11 mouse cellular contexts compared by ENCODE assay signal in genomic region chr9:63749296-63749915, GRCm38 (mm10). TPM values are rescaled to one million over a fixed set of nuclear protein-coding genes. Genes with fewer than 3 reads are reported as not detected.
DNase-seq lines count a peak whose midpoint lies in the region; ATAC-seq and TF ChIP-seq lines count a peak whose summit lies in the region.
"Had no signal": no experiment of that assay in that cellular context is flagged by ENCODE, and none has a peak within 500 bp of the region (broad histone marks: within the 10 kb centered on the region; RNA-seq: fewer than 3 reads in every experiment).

No protein-coding gene starts in this region.

- H3K36me3 ChIP-seq in heart, embryonic 14.5 days (ENCODE audit: control insufficient read depth, insufficient read depth, low read length): no peaks in the 10 kb centered on the region
- peaks cover 58% of the 10 kb centered on the region for H3K36me3 ChIP-seq in megakaryocyte, embryonic 14.5 days (replicated peaks; ENCODE audit: low read length)
- 0 out of 2 replicates have a peak, but pooled peaks cover 4% of the 10 kb centered on the region for H3K36me3 ChIP-seq in embryonic facial prominence, embryonic 14.5 days (ENCODE audit: control insufficient read depth, insufficient read depth, low read length)
- H3K36me3 ChIP-seq in liver, postnatal 0 days (replicated peaks; ENCODE audit: insufficient read depth, low read length): no peaks in the 10 kb centered on the region
- H3K36me3 ChIP-seq: forebrain, embryonic 12.5 days had no signal

- H3K9me3 ChIP-seq in heart, embryonic 14.5 days (ENCODE audit: control insufficient read depth, low read length): no peaks in the 10 kb centered on the region
- no peaks in the 10 kb centered on the region for H3K9me3 ChIP-seq in megakaryocyte, embryonic 14.5 days
- no peaks in the 10 kb centered on the region for H3K9me3 ChIP-seq in embryonic facial prominence, embryonic 14.5 days (ENCODE audit: control insufficient read depth, low read length)
- no peaks in the 10 kb centered on the region for H3K9me3 ChIP-seq in liver, postnatal 0 days (ENCODE audit: low read length)
- H3K9me3 ChIP-seq: forebrain, embryonic 12.5 days had no signal

- WGBS in heart, embryonic 14.5 days: 21% methylated on average over 15 of the region's 15 CpGs
- 40% methylated on average over 15 of the region's 15 CpGs for WGBS in embryonic facial prominence, embryonic 14.5 days
- WGBS in liver, postnatal 0 days (ENCODE audit: insufficient replicate concordance): 19% methylated on average over 15 of the region's 15 CpGs

- H3K4me1 ChIP-seq in heart, embryonic 14.5 days (ENCODE audit: control insufficient read depth in 2 of 2, insufficient read depth in 2 of 2, low read length in 2 of 2): peaks cover 64 to 86% of the 10 kb centered on the region in 2 experiments
- peaks cover 94% of the 10 kb centered on the region for H3K4me1 ChIP-seq in megakaryocyte, embryonic 14.5 days
- peaks cover 74% of the 10 kb centered on the region for H3K4me1 ChIP-seq in embryonic facial prominence, embryonic 14.5 days (ENCODE audit: control insufficient read depth, insufficient read depth, low read length)
- H3K4me1 ChIP-seq in liver, postnatal 0 days (ENCODE audit: insufficient read depth): peaks cover 70% of the 10 kb centered on the region

- TF ChIP-seq EP300 in liver, postnatal 0 days (IDR thresholded peaks at IDR 0.05; ENCODE audit: low read depth): no peak

- peak overlapping the region; percentile 50 for H3K4me2 ChIP-seq in heart, embryonic 14.5 days (ENCODE audit: low read length)
- H3K4me2 ChIP-seq in embryonic facial prominence, embryonic 14.5 days (ENCODE audit: low read depth, low read length): 0 out of 2 replicates have a peak overlapping the region, but pooled peaks have one; percentile 1
- H3K4me2 ChIP-seq in liver, postnatal 0 days (ENCODE audit: low read depth, low read length): peak overlapping the region; percentile 16; the same call in 1 of the 2 replicates

- peak overlapping the region; percentile 44 to 46 for H3K27ac ChIP-seq in heart, embryonic 14.5 days (replicated peaks in 1 of 2; ENCODE audit: control insufficient read depth in 1 of 2, insufficient read depth in 1 of 2, low read depth in 2 of 2, low read length in 2 of 2)
- H3K27ac ChIP-seq in embryonic facial prominence, embryonic 14.5 days (replicated peaks; ENCODE audit: low read depth, low read length): 0 out of 2 replicates have a peak overlapping the region, but pooled peaks have one; percentile 46
- H3K27ac ChIP-seq in liver, postnatal 0 days (ENCODE audit: low read depth): peak overlapping the region; percentile 24; the same call in 1 of the 2 replicates

- no peak for DNase-seq in heart, postnatal 10 days
- DNase-seq in embryonic facial prominence, embryonic 14.5 days (ENCODE audit: low spot score): no peak
- DNase-seq in liver, postnatal 0 days: no peak
- no peak for DNase-seq in cerebellum, adult 9-11 months
- DNase-seq: cerebellum, adult 11-12 months; layer of hippocampus, postnatal 36 days had no signal

- intact Hi-C loops in heart, postnatal 10 days (cut with DNase I): no loop called here

- TF ChIP-seq CTCF in liver, postnatal 0 days (IDR thresholded peaks at IDR 0.05; ENCODE audit: low read depth): no peak

- H3K4me3 ChIP-seq in heart, embryonic 14.5 days (ENCODE audit: control insufficient read depth in 1 of 2, insufficient read depth in 1 of 2, low read depth in 1 of 2, low read length in 2 of 2): no peak overlapping the region; a peak in 1 of 4 replicates
- H3K4me3 ChIP-seq in megakaryocyte, embryonic 14.5 days (replicated peaks): peak overlapping the region; percentile 83
- H3K4me3 ChIP-seq in embryonic facial prominence, embryonic 14.5 days (ENCODE audit: low read depth, low read length): no peak overlapping the region
- no peak overlapping the region for H3K4me3 ChIP-seq in liver, postnatal 0 days (ENCODE audit: low read depth, low read length)
- H3K4me3 ChIP-seq: forebrain, embryonic 12.5 days had no signal

- ATAC-seq in heart, embryonic 14.5 days (ENCODE audit: insufficient number of reproducible peaks, insufficient read depth, low FRiP score, low read depth): no peak
- no peak; the same call in 1 of the 2 replicates for ATAC-seq in megakaryocyte, adult 5-6 weeks (ENCODE audit: poor library complexity, severe bottlenecking)
- ATAC-seq in embryonic facial prominence, embryonic 14.5 days (ENCODE audit: low read depth): no peak
- no peak for ATAC-seq in liver, postnatal 0 days
- ATAC-seq in cerebellum, adult (ENCODE audit: insufficient number of reproducible peaks, low FRiP score, low TSS enrichment): no peak

- H3K27me3 ChIP-seq in heart, embryonic 14.5 days (ENCODE audit: control insufficient read depth, insufficient read depth, low read length): no peaks in the 10 kb centered on the region
- H3K27me3 ChIP-seq in megakaryocyte, embryonic 14.5 days (replicated peaks): no peaks in the 10 kb centered on the region
- H3K27me3 ChIP-seq in embryonic facial prominence, embryonic 14.5 days (replicated peaks; ENCODE audit: control insufficient read depth, insufficient read depth, low read length): no peaks in the 10 kb centered on the region
- H3K27me3 ChIP-seq in liver, postnatal 0 days (ENCODE audit: insufficient read depth, low read length): no peaks in the 10 kb centered on the region
- H3K27me3 ChIP-seq: forebrain, embryonic 12.5 days had no signal

- H3K9ac ChIP-seq in heart, embryonic 14.5 days (ENCODE audit: low read length): peak overlapping the region; percentile 59
- no peak overlapping the region for H3K9ac ChIP-seq in embryonic facial prominence, embryonic 14.5 days (ENCODE audit: low read depth, low read length)
- H3K9ac ChIP-seq in liver, postnatal 0 days (replicated peaks): no peak overlapping the region
- H3K9ac ChIP-seq: forebrain, embryonic 12.5 days had no signal

RNA-seq across cellular contexts. Expression of gene Smad3, which starts 8.4 kb away (rescaled TPM):
- 7.6 and 10.4 TPM in 2 replicates for polyA plus RNA-seq in heart, embryonic 14.5 days (2014; fragmentation: Nextera tagmentation; extraction: Ambion mirVana)
- total RNA-seq in heart, postnatal 10 days (2021): 10 to 100 TPM; 17.0 to 22.6 TPM
- 2.8 and 5.9 TPM in 2 replicates for polyA plus RNA-seq in megakaryocyte, embryonic 14.5 days (2012; ENCODE audit: insufficient read depth, low replicate concordance)
- total RNA-seq in megakaryocyte, adult 5-6 weeks (2015): 9.1 and 15.0 TPM in 2 replicates
- total RNA-seq in megakaryocyte, adult 5-6 weeks (2017): 9.7 and 12.7 TPM in 2 replicates
- 17.0 and 19.3 TPM in 2 replicates for polyA plus RNA-seq in embryonic facial prominence, embryonic 14.5 days (2014; fragmentation: Nextera tagmentation; extraction: Ambion mirVana)
- 1.9 and 2.1 TPM in 2 replicates for polyA plus RNA-seq in liver, postnatal 0 days (2015; fragmentation: Nextera tagmentation; extraction: Ambion mirVana)
